22 mouse cellular contexts compared by ENCODE assay signal in the genomic region with DNA sequence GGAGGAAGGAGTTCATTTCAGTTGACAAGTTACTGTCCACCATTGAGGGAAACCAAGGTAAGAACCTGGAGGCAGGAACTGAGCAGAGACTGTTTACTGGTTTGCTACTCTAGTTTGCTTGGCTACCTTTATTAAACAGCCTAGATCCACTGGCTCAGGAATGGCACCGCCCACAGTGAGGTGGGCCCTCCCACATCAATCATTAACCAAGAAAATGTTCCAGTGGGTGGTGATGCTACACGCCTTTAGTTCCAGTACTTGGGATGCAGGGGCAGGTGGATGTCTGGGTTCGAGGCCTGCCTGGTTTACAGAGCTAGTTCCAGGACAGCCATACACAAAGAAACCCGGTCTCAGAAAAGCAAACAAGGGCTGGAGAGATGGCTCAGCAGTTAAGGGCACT. TPM values are rescaled to one million over a fixed set of nuclear protein-coding genes. Genes with fewer than 3 reads are reported as not detected.
A peak's percentile ranks its signal among the peaks of the same experiment; 100 is the strongest.
DNase-seq lines count a peak whose midpoint lies in the region; ATAC-seq lines count a peak whose summit lies in the region.
"Had no signal": no experiment of that assay in that cellular context is flagged by ENCODE, and none has a peak within 500 bp of the region (broad histone marks: within the 10 kb centered on the region; RNA-seq: fewer than 3 reads in every experiment).

No protein-coding gene starts in this region.

- ATAC-seq in kidney, embryonic 15.5 days (replicated peaks; ENCODE audit: low FRiP score): no peak
- no peak for ATAC-seq in liver, embryonic 13.5 days (ENCODE audit: low read depth)
- ATAC-seq in neural tube, embryonic 15.5 days (ENCODE audit: low FRiP score): no peak
- ATAC-seq: intestine, embryonic 16.5 days had no signal

- H3K36me3 ChIP-seq in kidney, embryonic 15.5 days: peaks cover 31% of the 10 kb centered on the region
- H3K36me3 ChIP-seq in liver, embryonic 13.5 days: peaks cover 23% of the 10 kb centered on the region
- peaks cover 7% of the 10 kb centered on the region; the same call in 1 of the 2 replicates for H3K36me3 ChIP-seq in neural tube, embryonic 15.5 days
- H3K36me3 ChIP-seq: hindbrain, embryonic 15.5 days had no signal

- peak; percentile 81 for DNase-seq in kidney, adult 18-20 months
- DNase-seq in testis, postnatal 10 days (ENCODE audit: low spot score): peak; percentile 36
- no peak for DNase-seq in testis, postnatal 14 days (ENCODE audit: low spot score)
- no peak for DNase-seq in liver, embryonic 13.5 days
- no peak for DNase-seq in adrenal gland, adult 2 months
- DNase-seq: adrenal gland, postnatal 25 days; B cell, adult 2 months; cerebellum, adult 9-11 months; gastrocnemius, postnatal 14 days; heart, postnatal 10 days; lung, postnatal 14 days; thymus, adult 18-20 months had no signal

- 76% methylated on average over 4 of the region's 4 CpGs for WGBS in kidney, embryonic 15.5 days
- WGBS in liver, embryonic 13.5 days (ENCODE audit: insufficient replicate concordance): 66% methylated on average over 4 of the region's 4 CpGs
- WGBS in neural tube, embryonic 15.5 days: 85% methylated on average over 4 of the region's 4 CpGs

- no peak overlapping the region for H3K4me2 ChIP-seq in kidney, embryonic 15.5 days
- peak overlapping the region; percentile 91; the same call in 1 of the 2 replicates for H3K4me2 ChIP-seq in liver, embryonic 13.5 days
- no peak overlapping the region for H3K4me2 ChIP-seq in neural tube, embryonic 15.5 days
- H3K4me2 ChIP-seq: hindbrain, embryonic 15.5 days; midbrain, embryonic 12.5 days had no signal

- no peak overlapping the region for H3K4me3 ChIP-seq in kidney, embryonic 15.5 days (replicated peaks)
- 0 out of 2 replicates have a peak overlapping the region, but pooled peaks have one; percentile 75 for H3K4me3 ChIP-seq in liver, embryonic 13.5 days (replicated peaks)
- no peak overlapping the region for H3K4me3 ChIP-seq in neural tube, embryonic 15.5 days (replicated peaks)
- H3K4me3 ChIP-seq: forebrain, embryonic 10.5 days; heart, embryonic 10.5 days; hindbrain, embryonic 15.5 days; midbrain, embryonic 12.5 days had no signal

- no peak overlapping the region for H3K27ac ChIP-seq in kidney, embryonic 15.5 days
- H3K27ac ChIP-seq in liver, embryonic 13.5 days: no peak overlapping the region
- H3K27ac ChIP-seq in neural tube, embryonic 15.5 days (replicated peaks): no peak overlapping the region
- H3K27ac ChIP-seq: embryonic facial prominence, embryonic 15.5 days; forebrain, embryonic 10.5 days; heart, embryonic 10.5 days; hindbrain, embryonic 15.5 days; limb, embryonic 13.5 days; midbrain, embryonic 12.5 days had no signal

- no peaks in the 10 kb centered on the region for H3K9me3 ChIP-seq in kidney, embryonic 15.5 days (replicated peaks)
- H3K9me3 ChIP-seq in liver, embryonic 13.5 days (replicated peaks): no peaks in the 10 kb centered on the region
- no peaks in the 10 kb centered on the region for H3K9me3 ChIP-seq in neural tube, embryonic 15.5 days (replicated peaks)
- H3K9me3 ChIP-seq: embryonic facial prominence, embryonic 15.5 days; forebrain, embryonic 10.5 days; heart, embryonic 10.5 days; hindbrain, embryonic 15.5 days; limb, embryonic 13.5 days; midbrain, embryonic 12.5 days had no signal

- no peak overlapping the region for H3K9ac ChIP-seq in kidney, embryonic 15.5 days
- H3K9ac ChIP-seq in liver, embryonic 13.5 days: no peak overlapping the region
- H3K9ac ChIP-seq in neural tube, embryonic 15.5 days (replicated peaks): no peak overlapping the region
- H3K9ac ChIP-seq: embryonic facial prominence, embryonic 15.5 days; hindbrain, embryonic 15.5 days; limb, embryonic 13.5 days; midbrain, embryonic 12.5 days had no signal

- peaks cover 18% of the 10 kb centered on the region for H3K4me1 ChIP-seq in kidney, embryonic 15.5 days
- peaks cover 45% of the 10 kb centered on the region for H3K4me1 ChIP-seq in liver, embryonic 13.5 days (replicated peaks)
- peaks cover 17% of the 10 kb centered on the region for H3K4me1 ChIP-seq in neural tube, embryonic 15.5 days

- no peaks in the 10 kb centered on the region for H3K27me3 ChIP-seq in kidney, embryonic 15.5 days
- no peaks in the 10 kb centered on the region for H3K27me3 ChIP-seq in liver, embryonic 13.5 days
- H3K27me3 ChIP-seq in neural tube, embryonic 15.5 days (replicated peaks): no peaks in the 10 kb centered on the region
- H3K27me3 ChIP-seq: embryonic facial prominence, embryonic 15.5 days; hindbrain, embryonic 15.5 days; midbrain, embryonic 12.5 days had no signal

RNA-seq across cellular contexts. Expression of a gene that starts 1.8 kb away (rescaled TPM):
- polyA plus RNA-seq in kidney, embryonic 15.5 days (2015; fragmentation: Nextera tagmentation; extraction: Ambion mirVana): 29.9 and 31.8 TPM in 2 replicates
- polyA plus RNA-seq in liver, embryonic 13.5 days (2015; fragmentation: Nextera tagmentation; extraction: Ambion mirVana): 21.3 and 21.8 TPM in 2 replicates
- 100 to 1,000 TPM in 1 of 2 experiments, 10 to 100 TPM in 1; 95.7 to 101 TPM for total RNA-seq in adrenal gland, adult 2 months (2021)
- polyA plus RNA-seq in adrenal gland, adult 2 months (2012; rRNA removed): 108 and 118 TPM in 2 replicates
- polyA plus RNA-seq in neural tube, embryonic 15.5 days (2015; fragmentation: Nextera tagmentation; extraction: Ambion mirVana): 23.2 and 24.4 TPM in 2 replicates

RNA-seq across cellular contexts. Expression of a gene that starts 10.6 kb away (rescaled TPM):
- polyA plus RNA-seq in kidney, embryonic 15.5 days (2015; fragmentation: Nextera tagmentation; extraction: Ambion mirVana): not detected in 2 replicates
- 0.10 TPM in 1 of 2 replicates, not detected in the other for polyA plus RNA-seq in liver, embryonic 13.5 days (2015; fragmentation: Nextera tagmentation; extraction: Ambion mirVana)
- total RNA-seq in adrenal gland, adult 2 months (2021): under 1 TPM in 1 of 2 experiments, not detected in 1; 0.28 TPM
- polyA plus RNA-seq in adrenal gland, adult 2 months (2012; rRNA removed): 0.17 TPM in 1 of 2 replicates, not detected in the other
- 0.10 and 0.19 TPM in 2 replicates for polyA plus RNA-seq in neural tube, embryonic 15.5 days (2015; fragmentation: Nextera tagmentation; extraction: Ambion mirVana)
- polyA plus RNA-seq: embryonic facial prominence, embryonic 15.5 days; forebrain, embryonic 10.5 days; hindbrain, embryonic 15.5 days; intestine, embryonic 16.5 days; limb, embryonic 13.5 days; midbrain, embryonic 12.5 days had no signal

RNA-seq across cellular contexts. Expression of a gene that starts 14.0 kb away (rescaled TPM):
- polyA plus RNA-seq in kidney, embryonic 15.5 days (2015; fragmentation: Nextera tagmentation; extraction: Ambion mirVana): 237 and 238 TPM in 2 replicates
- polyA plus RNA-seq in liver, embryonic 13.5 days (2015; fragmentation: Nextera tagmentation; extraction: Ambion mirVana): 206 and 216 TPM in 2 replicates
- 100 to 1,000 TPM; 242 to 306 TPM for total RNA-seq in adrenal gland, adult 2 months (2021)
- polyA plus RNA-seq in adrenal gland, adult 2 months (2012; rRNA removed): 277 and 298 TPM in 2 replicates
- polyA plus RNA-seq in neural tube, embryonic 15.5 days (2015; fragmentation: Nextera tagmentation; extraction: Ambion mirVana): 302 and 304 TPM in 2 replicates

RNA-seq across cellular contexts. Expression of a gene that starts 14.6 kb away (rescaled TPM):
- polyA plus RNA-seq in kidney, embryonic 15.5 days (2015; fragmentation: Nextera tagmentation; extraction: Ambion mirVana): 26.0 and 28.4 TPM in 2 replicates
- not detected in 2 replicates for polyA plus RNA-seq in liver, embryonic 13.5 days (2015; fragmentation: Nextera tagmentation; extraction: Ambion mirVana)
- total RNA-seq in adrenal gland, adult 2 months (2021): 1 to 10 TPM; 1.8 to 1.9 TPM
- 7.5 TPM in 2 replicates for polyA plus RNA-seq in adrenal gland, adult 2 months (2012; rRNA removed)
- 0.37 and 0.38 TPM in 2 replicates for polyA plus RNA-seq in neural tube, embryonic 15.5 days (2015; fragmentation: Nextera tagmentation; extraction: Ambion mirVana)
- total RNA-seq: gastrocnemius, postnatal 14 days; heart, postnatal 10 days had no signal
- polyA plus RNA-seq: myocyte had no signal

RNA-seq across cellular contexts. Expression of a gene that starts 20.3 kb away (rescaled TPM):
- polyA plus RNA-seq in kidney, embryonic 15.5 days (2015; fragmentation: Nextera tagmentation; extraction: Ambion mirVana): 1,520 and 1,607 TPM in 2 replicates
- polyA plus RNA-seq in liver, embryonic 13.5 days (2015; fragmentation: Nextera tagmentation; extraction: Ambion mirVana): 1,350 and 1,469 TPM in 2 replicates
- 100 to 1,000 TPM; 718 to 903 TPM for total RNA-seq in adrenal gland, adult 2 months (2021)
- 2,302 and 2,907 TPM in 2 replicates for polyA plus RNA-seq in adrenal gland, adult 2 months (2012; rRNA removed)
- 729 and 914 TPM in 2 replicates for polyA plus RNA-seq in neural tube, embryonic 15.5 days (2015; fragmentation: Nextera tagmentation; extraction: Ambion mirVana)

Comparison
In these comparisons a context has a peak if more than half of its experiments do, and no peak if none do; other contexts are left out.
1. DNase-seq: peak in kidney, adult 18-20 months (single experiment) and testis, postnatal 10 days (single experiment); none in testis, postnatal 14 days (single experiment), liver, embryonic 13.5 days (single experiment) and adrenal gland, adult 2 months (single experiment).